Mouse (Mus musculus): ENCODE measurements at regions not wholly inside any gene's neighbourhood (a gene's known extent, or its start where the extent isn't known, plus 50 kb on each side); places are given as distances from the start of the nearest gene placed in this dataset.

DNA sequence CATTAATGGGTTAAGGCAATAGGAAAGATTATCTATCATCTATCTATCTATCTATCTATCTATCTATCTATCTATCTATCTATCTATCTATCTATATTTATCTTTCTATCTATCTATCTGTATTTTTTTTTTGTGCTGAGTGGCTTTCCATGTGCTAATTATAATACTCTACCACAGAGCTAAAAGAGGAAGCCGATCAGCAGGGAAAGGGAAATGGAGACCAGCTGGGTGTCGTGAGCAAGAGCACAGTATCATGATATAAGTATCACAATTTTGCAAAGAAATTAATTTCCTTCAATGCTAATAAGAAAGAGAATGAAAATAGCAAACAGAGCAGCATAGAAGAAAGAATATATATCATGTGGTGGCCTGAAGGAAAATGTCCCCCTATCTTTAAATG lies 69.6 kb downstream of the Cldn1 start:
- DNase-seq, result no peak

GRCm38 (mm10) chr16:26291692-26292091 lies 79.9 kb downstream of the Cldn1 start:
- DNase-seq, result peak; percentile 33

- DNase-seq, result no peak
Measured at GRCm38 (mm10) chr16:26285627-26286026, 86.0 kb downstream of the Cldn1 start.

- DNase-seq, result no peak
Measured at GRCm38 (mm10) chr16:26284713-26285112, 86.9 kb downstream of the Cldn1 start.

- no peak for DNase-seq
Measured at GRCm38 (mm10) chr16:26282418-26282817, 89.2 kb downstream of the Cldn1 start.

DNA sequence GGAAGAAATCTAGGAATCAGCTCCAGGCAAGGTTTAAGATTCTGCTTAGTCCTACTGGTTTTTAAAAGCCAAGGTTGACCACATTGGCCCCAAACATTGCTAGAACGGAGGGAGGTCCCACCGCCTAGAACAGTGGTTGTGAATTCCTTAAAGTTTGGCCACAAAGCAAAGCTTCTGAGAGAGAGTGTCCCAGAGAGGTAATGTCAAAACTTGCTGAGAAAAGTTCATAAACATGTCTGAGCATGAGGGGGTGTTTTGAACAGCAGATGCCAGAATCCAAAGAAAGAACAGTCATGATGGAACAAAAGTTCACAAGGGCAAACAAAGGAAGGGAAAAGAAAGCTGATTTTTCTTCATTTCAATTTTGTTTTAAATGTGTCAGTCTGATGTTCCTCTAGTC lies 90.1 kb downstream of the Cldn1 start:
- peak; percentile 35 for DNase-seq

GRCm38 (mm10) chr16:26276789-26277188 lies 94.9 kb downstream of the Cldn1 start:
- no peak for DNase-seq

DNA sequence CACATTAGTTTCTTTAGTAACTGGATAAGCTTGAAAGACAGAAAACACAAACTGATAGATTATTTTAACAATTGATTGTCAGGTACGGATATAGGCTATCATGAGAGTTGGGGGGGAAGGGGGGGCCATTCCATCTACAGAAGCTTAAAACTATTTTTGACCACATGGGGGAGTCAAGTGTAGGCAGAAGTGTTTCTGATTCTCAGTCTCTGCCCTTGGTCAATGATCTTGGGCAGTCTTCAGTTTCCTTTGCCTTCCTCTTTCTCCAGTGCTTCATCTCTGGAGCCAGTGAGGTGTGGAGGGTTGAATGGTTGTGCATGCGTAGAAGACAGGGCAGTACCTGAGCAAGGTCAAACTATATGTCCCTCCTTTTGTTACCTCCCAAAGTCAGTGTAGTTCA lies 118.8 kb downstream of the Cldn1 start:
- peak; percentile 26 for DNase-seq

- no peak for DNase-seq
Measured at GRCm38 (mm10) chr16:26251698-26252097, 119.9 kb downstream of the Cldn1 start.

DNA sequence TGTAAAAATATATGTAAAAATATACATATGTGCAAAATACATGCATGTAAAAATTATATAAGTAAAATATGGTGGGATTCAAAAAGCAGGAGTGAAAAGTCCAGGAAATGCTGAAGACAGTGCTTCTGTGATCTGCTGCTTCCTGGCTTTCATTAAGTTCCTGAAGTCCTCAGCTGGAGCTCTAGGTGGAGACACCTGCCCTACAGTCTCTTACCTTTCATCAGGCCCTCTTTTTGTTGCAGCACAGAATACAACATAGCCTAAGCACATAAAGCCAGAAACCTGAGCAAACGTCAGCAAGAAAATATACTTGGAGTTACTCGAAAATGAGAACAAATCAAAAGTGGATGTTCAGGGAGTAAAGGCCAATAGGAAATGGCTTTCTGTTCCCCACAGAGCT lies 120.6 kb downstream of the Cldn1 start:
- DNase-seq, result no peak

- no peak for DNase-seq
Measured at GRCm38 (mm10) chr16:26248939-26249338, 122.7 kb downstream of the Cldn1 start.

- DNase-seq, result no peak
Measured at GRCm38 (mm10) chr16:26247926-26248325, 123.7 kb downstream of the Cldn1 start.

DNA sequence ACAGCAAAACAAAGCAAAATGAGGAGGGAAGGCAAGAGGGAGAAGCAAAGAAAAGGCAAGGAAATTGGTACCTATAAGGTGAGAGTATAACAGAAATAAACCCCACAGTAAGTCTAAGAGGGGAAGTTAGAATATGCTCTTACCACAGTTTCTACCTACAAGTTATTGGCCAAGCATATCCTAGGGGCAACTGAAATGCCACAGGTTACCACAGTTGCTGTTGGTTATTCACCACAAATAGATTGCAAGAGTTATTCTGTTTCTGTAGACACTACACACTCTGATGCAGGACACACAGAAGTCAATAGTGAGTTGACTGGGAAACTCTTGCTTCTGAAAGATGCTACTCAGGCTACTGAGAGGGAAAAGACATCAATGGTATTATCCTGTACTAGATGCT lies 129.7 kb upstream of the P3h2 start:
- no peak for DNase-seq

DNA sequence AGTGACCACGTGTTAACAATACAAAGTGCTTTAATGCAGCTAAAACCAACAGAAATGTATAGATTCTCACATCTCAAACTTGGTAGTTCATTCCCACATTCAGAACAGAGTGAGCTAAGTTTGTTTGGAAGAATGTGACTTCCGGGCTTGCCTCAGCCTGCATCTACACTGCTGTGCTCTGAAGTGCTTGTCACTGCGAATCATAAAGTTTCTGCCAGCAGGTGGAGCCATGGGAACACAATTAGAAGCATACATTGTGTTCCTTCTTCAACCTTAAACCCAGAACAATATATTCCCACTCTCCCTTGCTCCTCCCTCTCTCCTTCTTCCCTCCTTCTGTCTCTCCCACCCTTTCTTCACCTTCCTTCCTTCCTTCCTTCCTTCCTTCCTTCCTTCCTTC lies 128.5 kb upstream of the P3h2 start:
- peak; percentile 93 for DNase-seq

DNA sequence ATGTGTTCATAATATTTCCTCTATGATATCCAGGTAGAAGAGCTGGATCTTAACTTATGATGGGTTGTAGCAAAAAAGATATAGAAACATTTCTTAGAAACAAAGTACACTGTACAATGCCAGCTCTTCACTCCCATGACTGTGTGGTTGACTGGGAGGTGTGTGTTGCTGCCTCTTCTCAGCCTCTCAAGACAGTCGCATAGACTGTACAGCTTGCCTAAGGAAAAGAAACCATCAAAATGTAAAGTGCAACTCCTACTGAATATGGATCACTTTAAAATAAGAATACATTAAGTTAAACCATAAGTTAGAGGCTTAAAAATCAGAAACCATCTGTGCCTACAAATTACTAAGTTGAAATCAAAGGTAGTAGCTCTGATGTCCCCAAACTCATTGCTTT lies 125.5 kb upstream of the P3h2 start:
- DNase-seq, result no peak

GRCm38 (mm10) chr16:26211418-26211817 lies 105.8 kb upstream of the P3h2 start:
- no peak for DNase-seq

DNA sequence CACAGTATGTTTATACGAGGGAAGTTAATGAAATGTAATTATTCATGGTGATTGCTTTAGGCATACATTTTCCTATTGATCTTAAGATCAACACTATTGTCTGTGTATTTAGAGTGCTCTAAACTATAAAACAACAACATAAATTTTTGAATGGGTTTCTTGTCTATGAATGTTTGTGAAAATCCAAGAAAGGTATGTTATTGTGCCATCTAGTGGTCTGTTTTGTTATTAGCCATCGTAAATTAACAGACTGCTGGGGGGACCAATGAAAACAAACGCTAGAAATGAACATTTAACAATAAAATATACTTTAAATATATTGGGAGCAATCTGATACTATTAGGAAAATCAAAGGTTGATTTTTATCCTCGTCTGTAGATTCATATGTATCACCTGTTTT lies 93.5 kb upstream of the P3h2 start:
- peak; percentile 29 for DNase-seq

- no peak for DNase-seq
Measured at GRCm38 (mm10) chr16:26196345-26196744, 90.8 kb upstream of the P3h2 start.

GRCm38 (mm10) chr16:26185288-26186281 lies 80.0 kb upstream of the P3h2 start:
- no peak for DNase-seq

- no peak for DNase-seq
Measured at GRCm38 (mm10) chr16:26184647-26185262, 79.2 kb upstream of the P3h2 start.

DNA sequence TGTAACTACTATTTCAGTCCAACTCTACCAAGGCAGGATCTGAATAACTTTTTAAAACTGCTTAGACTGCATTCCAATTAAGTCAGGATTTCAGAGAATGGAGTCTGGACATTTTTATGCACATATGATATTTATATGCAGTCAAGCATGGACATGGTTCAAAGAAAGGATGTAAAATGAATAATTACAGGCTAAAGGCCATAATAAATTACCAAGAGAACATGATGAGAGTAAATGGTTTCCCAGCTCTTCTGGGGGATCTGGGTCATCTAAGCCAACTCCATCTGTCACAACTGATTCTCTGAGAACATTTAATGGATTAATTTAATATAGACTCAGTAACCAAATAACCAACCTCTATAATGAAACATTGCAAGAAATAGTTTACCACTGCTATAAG lies 77.9 kb upstream of the P3h2 start:
- DNase-seq, result no peak

GRCm38 (mm10) chr16:26181716-26182115 lies 76.1 kb upstream of the P3h2 start:
- DNase-seq, result no peak

GRCm38 (mm10) chr16:26171441-26171840 lies 65.9 kb upstream of the P3h2 start:
- DNase-seq, result no peak

GRCm38 (mm10) chr16:26169382-26169781 lies 63.8 kb upstream of the P3h2 start:
- no peak for DNase-seq
